Mouse (Mus musculus): ENCODE data around the gene Kctd2.
A peak's percentile ranks its signal among the peaks of the same experiment; 100 is the strongest.

Kctd2 gene

DNA sequence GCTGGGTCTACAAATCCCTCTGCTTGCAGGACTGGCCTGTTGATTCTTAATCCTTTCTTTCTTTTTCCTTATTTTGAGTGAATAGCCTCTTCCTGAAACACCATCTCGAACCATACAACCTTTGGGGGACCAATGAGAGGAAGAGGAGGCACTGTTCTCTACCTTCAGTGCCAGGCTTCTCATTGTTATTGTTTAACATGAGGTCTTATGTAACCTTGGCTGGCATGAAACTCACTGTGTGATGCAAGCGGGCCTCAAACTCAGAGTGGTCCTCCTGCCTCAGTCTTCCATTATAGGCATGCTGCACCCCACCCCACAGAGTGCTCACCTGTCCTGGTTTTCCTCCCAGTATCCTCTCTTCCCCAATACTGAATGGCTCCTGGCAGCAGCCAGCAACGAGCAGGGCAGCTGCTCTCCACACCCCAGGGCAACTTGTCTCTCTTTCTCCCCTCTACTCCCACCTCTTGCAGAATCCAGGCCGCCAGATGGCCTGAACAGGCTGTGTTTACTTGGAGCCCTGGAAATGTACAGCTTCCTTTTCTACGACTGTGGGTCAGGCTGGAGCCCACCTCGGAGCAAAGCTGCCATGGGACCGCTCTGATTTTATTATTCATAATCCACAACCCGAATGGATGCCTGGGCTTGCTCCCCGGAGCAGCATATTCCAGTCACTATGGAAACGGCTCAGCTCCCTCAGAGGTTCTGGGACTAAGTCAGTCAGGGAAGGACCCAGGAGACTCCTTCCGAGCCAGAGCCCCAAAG, 19.1 kb upstream of the Kctd2 start:
- DNase-seq (ENCODE audit: low spot score) = no peak

DNA sequence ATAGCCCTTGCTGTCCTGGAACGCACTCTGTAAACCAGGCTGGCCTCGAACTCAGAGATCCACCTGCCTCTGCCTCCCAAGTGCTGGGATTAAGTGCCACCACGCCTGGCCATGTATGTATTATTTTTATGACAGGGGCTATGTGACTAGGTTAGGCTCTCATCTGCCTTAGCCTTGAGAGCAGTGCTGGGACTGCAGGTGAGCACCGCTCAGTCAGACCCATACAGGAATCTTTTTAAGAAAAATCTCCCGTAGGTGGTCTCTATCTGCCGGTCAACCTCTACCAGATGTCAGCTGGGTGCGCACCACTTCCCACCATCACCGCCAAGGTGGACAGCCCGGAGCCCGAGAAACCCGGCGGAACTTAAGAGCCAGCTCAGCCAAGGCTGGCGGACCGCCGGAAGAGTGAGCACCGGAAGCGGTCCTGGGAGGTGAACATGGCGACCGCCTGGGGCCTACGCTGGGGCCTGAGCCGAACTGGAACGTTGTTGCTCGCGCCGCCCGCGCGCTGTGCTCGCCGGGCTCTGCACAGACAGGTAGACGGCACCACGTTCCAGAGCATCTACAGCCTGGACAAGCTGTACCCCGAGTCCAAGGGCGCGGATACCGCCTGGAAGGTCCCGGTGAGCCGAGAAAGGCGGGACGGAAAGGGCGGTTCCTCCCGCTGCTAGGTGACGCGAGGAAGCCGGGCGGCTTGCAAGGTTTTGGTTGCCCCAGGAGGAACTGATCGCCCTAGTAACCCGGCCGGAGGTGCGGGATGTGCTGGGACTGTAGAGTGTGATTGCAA, 16.4 kb upstream of the Kctd2 start, which contains the start of gene Mrpl58:
Gene Mrpl58, plus strand, starts transcription at position 415 of the 787 bp plus-strand sequence.
- DNase-seq (ENCODE audit: low spot score) = peak; percentile 91

DNA sequence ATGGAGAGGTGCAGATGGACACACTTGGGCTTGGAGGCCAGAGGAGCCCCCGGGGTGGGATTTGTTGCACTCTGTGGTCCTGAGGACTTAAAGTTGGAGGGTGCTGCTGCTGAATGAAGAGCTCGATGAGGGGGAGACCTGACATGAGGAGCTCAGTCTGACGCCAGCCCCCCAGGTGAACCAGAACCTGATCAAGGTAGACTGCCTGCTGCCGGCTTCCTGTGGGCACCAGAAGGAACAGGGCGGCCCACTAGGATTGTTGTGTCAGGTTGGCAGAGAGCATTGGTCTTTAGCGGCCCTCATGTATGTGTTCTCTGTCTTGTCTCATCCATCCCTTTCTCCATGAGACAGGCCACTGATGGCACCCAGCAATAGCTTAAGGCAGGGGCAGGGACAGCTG, 14.2 kb upstream of the Kctd2 start:
- no peak for DNase-seq (ENCODE audit: low spot score)

- no peak for DNase-seq (ENCODE audit: low spot score)
Observed at GRCm38 (mm10) chr11:115406858-115407401, 13.0 kb upstream of the Kctd2 start.

- DNase-seq (ENCODE audit: low spot score) = no peak
Observed at GRCm38 (mm10) chr11:115408266-115408920, 11.5 kb upstream of the Kctd2 start.

DNA sequence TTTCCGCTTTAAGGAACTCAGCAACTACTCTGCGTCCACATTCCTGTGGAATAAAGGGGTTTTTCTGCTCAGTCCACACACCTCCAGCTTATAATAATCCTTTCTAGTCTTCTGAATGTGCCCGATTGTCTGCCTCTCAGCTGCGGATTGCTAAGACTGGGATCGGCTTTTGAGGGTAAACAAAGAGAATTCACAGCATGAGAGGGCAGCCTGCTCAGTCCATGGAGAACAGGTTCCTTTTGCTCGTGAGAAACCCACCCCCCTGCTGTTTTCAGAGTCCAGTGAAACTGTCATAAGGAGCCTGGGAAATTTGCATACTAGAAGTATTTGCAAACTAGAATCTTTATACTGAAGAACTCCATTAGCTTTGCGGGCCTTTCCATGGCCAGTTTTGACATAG, 10.4 kb upstream of the Kctd2 start:
- peak; percentile 42 for DNase-seq (ENCODE audit: low spot score)

GRCm38 (mm10) chr11:115420336-115421190, 635 bp downstream of the Kctd2 start:
- peak; percentile 54 for DNase-seq (ENCODE audit: low spot score)

DNA sequence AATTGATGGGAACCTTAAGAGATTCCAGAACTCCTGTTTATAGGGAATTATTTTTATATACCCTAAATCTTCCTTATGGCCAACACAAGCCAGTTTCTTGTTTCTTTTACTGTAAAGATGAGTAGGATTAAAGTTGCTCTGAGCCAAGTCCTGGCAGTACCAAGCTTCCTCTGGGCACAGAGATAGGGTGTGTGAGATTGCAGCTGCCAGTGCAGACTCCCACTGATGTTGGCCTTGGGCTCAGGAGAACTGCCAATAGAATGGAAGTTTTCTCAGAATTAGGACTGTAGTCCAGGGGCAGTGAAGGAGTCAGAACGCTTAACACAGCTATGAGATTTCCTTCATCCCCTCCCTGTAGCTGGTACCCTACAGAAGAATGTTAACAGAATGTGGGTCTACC, 1.4 kb downstream of the Kctd2 start:
- no peak for DNase-seq (ENCODE audit: low spot score)

DNA sequence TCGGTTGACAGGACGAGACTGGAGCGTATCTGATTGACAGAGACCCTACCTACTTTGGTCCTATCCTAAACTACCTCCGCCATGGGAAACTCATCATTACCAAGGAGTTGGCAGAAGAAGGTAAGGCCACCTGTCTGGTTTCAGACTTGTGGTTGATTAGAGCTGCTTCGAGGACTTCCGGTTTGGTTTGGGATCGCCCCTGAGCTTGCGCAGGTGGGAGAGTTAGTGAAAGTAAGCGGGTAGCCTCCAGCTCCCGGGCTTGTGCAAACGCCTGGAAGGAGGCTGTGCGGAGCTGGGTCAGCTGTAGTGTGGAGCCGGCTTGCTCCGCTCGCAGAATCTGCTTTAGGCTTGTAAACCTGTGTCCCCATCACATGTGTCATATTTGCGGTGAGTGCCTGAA, 2.0 kb downstream of the Kctd2 start:
- no peak for DNase-seq (ENCODE audit: low spot score)

DNA sequence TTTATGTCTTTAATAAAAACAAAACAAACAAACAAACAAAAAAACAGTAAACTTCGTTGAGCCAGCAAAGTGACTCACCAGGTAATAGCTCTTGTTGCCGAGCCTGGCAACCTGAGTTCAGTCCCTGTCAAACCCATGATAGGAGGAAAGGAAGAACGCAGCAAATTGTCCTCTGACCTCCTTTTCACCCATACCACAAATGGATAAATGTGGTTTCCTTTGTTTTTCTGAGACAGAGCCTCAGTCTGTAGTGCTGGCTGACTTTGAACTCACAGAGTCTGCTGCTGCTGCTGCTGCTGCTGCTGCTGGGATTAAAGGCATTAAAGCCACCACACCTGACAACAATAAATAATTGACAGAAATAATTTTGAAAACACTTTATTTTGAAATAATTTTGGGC, 3.2 kb downstream of the Kctd2 start:
- DNase-seq (ENCODE audit: low spot score) = no peak

DNA sequence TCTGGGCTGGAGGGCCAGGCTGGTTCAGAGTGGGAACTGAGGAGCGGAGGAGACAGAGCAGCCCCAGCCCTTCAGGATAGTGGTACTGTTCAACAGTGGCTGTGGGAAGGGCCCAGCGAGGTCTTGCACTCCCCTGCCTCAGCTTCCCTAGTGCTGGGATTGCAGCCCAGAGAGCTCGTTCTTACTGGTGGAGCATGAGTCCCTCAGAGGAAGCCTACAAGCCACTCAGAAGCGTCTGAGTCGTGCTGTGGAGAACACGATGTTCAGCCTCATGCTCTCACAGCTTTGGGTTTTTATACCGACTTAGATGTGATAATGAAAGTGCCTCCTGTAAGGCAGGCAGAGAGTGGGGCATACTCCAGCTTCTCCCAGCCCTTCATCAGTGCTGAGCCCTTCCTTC, 4.7 kb downstream of the Kctd2 start:
- DNase-seq (ENCODE audit: low spot score) = no peak

GRCm38 (mm10) chr11:115425671-115426070, 5.7 kb downstream of the Kctd2 start:
- no peak for DNase-seq (ENCODE audit: low spot score)

DNA sequence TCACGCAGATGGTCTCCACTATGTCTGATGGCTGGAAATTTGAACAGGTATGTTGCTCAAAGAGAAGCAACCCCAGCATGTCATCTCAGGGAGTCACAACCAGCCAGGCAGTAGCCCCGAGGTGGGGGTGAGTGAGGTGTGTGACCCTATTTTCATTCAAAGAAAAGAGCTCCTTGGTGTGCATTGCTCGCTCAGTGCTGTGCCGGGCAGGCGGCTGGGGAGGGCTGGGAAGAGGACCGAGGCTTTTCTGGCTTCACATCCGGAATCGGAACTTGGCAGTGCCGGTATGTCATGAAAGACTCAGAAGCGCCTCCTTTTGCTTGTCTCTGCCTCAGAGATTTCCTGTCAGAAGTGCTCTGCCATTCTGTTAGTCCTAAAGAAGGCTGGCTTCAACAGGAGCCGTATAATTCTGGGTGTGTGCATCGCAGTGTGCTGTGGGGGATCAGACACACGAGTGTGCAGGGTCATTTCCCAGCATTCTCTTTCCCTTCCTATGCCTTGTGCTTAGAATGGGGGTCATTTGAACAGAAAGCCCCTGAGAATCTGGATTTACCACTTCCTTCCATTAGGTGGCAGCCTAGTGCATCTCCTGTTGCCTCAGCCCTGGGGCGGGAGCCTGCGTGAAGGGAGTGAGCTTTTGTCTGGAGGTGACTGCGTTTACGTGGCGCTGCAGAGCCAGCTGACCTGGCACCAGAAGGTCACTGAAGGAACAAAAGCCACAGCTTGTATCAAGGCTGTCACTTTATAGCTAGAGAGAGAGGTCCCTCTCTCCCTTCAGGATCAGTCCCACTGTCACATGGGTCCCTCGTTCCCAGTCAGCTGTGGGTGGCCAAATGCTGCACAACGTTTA, 7.8 kb downstream of the Kctd2 start:
- DNase-seq (ENCODE audit: low spot score) = peak; percentile 94

- DNase-seq (ENCODE audit: low spot score) = no peak
Observed at GRCm38 (mm10) chr11:115429307-115429706, 9.4 kb downstream of the Kctd2 start.

GRCm38 (mm10) chr11:115430561-115430960, 10.6 kb downstream of the Kctd2 start:
- no peak for DNase-seq (ENCODE audit: low spot score)

DNA sequence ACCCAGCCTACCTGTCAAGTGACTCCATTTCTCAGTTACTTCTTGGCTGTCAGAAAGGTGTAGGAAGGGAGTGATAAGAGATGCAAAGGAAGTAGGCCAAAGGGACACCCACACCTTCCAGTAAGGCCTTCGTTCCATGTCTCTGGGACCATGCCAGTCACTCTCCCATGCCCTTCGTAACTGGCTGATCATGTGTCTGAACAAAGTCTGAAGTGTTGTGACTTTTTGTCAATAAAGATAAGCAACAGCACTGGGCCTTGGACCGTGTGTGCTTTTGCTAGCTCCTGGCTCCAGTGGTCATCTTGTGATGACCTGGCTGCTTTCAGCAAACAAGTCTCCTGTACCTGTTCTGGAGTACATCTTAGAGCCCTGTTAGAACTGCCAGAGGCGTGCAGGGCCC, 12.9 kb downstream of the Kctd2 start:
- no peak for DNase-seq (ENCODE audit: low spot score)

DNA sequence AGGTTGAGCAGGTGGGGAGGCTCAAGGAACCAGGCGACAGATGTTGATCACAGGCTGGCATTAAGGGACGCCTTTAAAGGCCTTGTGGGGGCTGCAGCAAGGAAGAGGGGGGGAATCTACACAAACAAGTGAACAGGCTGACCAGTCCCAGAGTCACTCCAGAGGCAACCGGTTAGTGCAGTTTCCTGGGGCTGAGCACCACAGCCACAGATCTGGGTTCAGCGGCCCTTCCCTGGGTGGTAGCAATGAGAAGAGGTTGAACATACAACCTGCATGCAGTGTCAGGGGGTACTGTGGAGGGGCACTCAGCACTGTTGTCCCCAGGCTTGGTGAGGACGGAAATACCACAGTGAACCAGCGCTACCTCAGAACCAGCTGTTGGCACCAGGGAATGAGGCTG, 13.4 kb downstream of the Kctd2 start:
- DNase-seq (ENCODE audit: low spot score) = no peak

DNA sequence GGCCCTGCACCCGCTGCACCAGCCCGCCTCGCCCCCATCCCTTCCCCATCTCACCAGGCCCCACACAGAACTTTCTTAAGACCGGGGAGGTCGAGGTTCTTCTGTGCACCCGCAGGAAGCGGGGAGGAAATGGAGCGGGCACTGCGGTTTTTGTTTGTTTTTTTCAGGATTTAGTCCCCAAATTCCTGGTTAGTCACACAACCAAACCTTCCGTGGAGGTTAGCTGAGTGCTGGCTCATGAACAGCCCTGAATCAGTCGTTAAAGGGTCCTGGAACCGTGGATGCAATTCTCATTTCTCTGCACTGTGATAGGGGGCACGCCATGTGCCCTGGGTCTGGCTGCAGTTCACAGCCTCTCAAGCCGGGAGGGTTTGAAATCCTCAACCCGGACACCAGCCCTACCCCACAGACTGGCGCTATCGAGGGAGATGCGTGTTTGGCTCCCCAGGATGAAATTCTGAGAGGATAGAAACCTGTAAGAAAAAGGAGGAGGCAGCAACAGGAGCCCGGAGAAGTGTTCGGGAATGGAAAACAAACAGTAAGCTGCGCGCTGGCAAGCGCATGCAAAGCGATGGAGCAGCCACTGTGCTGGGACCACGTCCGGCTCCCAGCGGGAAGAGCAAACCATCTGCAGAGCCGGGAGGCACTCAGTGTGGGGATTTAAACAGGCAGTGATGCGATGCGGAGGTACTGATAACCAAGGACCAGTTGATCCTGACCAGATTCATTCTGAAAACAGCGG, 15.8 kb downstream of the Kctd2 start:
- peak; percentile 72 for DNase-seq (ENCODE audit: low spot score)

DNA sequence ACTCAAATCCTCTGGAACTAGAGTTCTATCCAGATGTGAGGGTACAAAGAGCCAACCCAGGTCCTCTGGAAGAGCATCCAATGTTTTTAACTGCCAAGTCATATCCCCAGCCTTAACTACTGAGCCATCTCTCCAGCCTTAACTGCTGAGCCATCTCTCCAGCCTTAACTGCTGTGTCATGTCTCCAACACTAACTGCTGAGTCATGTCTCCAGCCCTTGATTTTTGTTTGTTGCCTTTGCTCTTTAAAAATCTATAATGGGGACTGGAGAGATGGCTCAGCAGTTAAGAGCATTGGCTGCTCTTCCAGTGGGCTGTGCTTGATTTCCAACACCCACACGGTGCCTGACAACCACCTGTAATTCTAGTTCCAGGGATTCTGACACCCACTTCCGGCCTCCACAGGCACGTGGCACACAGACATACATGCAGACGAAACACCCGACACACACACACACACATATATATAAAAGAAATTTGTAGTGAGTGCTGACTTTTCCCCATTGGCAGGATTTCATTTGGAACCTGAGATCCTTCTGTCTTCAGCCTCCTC, 17.7 kb downstream of the Kctd2 start:
- no peak for DNase-seq (ENCODE audit: low spot score)

DNA sequence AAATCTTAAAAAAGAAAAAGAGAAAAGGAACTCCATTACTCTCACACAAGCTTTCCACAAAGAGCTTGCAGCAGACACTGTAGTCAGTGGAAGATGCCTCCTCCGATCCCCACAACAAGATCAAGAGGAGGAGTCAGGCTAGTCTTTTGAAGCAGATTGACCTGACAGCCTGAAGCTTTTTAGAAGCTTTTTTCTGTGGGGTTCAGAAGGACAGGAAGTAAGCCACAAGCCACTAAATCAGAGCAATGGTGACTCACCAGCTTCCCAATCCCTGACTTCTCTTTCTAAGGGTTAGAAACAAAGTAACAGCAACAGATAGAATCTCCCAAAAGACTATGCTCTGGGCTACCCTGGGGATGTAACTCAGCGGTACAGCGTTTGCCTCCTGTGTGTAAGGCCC, 19.4 kb downstream of the Kctd2 start:
- DNase-seq (ENCODE audit: low spot score) = no peak
